Mouse (Mus musculus): Measurements from ENCODE around the gene Dnhd1. TPM values are rescaled to one million over a fixed set of nuclear protein-coding genes. Genes with fewer than 3 reads are reported as not detected.

Dnhd1 gene
- polyA plus RNA-seq (2015; fragmentation: Nextera tagmentation; extraction: Ambion mirVana), result 1.4 and 1.5 TPM in 2 replicates

DNA sequence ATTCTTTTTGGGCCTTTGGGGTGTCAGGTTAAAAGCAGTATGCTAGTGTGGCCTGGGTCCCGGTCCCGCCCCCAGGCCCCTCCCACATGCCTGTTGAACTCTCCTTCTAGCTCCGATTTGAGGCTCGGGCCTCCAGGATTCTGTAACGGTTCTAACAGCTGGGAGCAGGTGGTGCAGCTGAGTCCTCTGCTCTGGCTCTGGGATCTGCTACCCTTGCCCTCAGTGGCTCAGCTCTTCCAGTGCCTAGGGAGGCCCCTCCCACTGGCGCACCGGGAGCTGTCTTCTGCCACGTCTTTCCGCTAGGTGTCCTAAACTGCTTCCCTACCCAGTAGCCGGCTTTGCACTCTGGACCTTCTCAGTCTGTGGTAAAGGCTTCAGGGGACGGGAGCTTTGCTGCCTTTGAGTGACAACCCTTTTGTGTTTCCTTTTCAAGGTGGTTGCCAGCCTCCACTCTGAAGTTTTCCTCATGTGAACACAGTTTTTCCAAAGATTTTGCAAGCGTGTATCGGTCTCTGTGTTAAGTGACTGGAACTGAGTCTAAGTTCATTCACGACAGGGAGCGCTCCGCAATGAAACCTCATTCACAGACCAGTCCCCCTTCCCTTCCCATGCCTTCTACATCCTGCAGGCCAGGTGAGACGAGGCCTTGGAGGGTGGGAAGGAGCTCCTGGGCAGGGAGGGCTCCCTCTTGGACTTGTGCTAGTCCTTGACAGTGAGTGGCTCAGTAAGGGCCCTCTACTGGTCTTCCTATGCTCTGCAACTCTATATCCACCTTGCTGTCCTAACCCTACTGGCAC is at the start of gene Dnhd1:
TSS of gene Dnhd1 (plus strand) at position 189 of the 797 bp plus-strand sequence.
- H3K27me3 ChIP-seq (ENCODE audit: control insufficient read depth, insufficient read depth, low read length), result no peaks in the 10 kb centered on the region

DNA sequence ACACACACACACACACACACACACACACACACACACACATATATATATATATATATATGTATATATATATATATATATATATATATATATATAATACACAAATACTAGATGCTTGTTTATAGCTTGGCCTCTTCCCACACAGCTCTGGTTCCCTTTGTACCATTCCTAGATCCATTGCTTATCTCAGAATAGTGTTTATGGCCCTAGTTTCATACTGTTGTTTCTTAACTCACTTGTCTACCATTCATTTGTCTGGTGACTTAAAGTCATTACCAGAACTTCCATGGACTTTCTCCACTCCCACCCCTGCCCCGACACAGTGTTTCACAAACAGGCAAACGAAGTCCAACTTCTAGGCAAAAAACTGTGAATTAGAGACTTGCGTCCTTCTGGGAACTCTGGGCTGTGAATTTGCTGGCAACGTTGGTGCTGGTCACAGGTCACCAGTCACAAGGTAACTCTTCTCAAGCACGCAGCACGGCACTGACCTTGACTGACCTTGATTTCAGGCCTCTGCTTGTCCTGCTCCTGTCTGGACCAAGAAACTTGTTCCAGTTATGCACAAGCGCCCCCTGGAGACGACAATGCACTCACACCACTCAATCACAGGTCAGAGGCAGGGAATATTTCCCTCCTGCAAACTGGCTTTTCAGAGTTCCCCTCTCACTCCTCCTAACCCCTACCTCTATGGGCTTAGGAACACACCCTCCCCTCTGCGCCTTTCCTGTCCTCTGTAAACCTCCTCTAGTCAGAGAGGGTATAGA is 47.6 kb upstream of the Dnhd1 start:
- Histone ChIP-seq H3K4me1 (ENCODE audit: control insufficient read depth, insufficient read depth, low read length) (no peaks in the 10 kb centered on the region), H3K4me3 (replicated peaks; ENCODE audit: low read length) (no peak overlapping the region), H3K27ac (ENCODE audit: low read length) (no peak overlapping the region), H3K4me2 (ENCODE audit: low read depth, low read length) (no peak overlapping the region), H3K36me3 (ENCODE audit: control insufficient read depth, insufficient read depth, low read length) (no peaks in the 10 kb centered on the region), H3K9ac (ENCODE audit: low read length) (no peak overlapping the region), H3K9me3 (replicated peaks; ENCODE audit: control insufficient read depth, low read length) (peaks cover 5% of the 10 kb centered on the region), H3K27me3 (ENCODE audit: control insufficient read depth, insufficient read depth, low read length) (no peaks in the 10 kb centered on the region)
- ATAC-seq (ENCODE audit: insufficient read depth, low FRiP score), result peak; percentile 68
- WGBS, result 33% methylated on average over 9 of the region's 9 CpGs

More for the DNA sequence above, at the start of gene Dnhd1:
- H3K9me3 ChIP-seq (replicated peaks; ENCODE audit: control insufficient read depth, low read length), result no peaks in the 10 kb centered on the region
- WGBS, result 2% methylated on average over 17 of the region's 17 CpGs
- H3K9ac ChIP-seq (ENCODE audit: low read length), result peak within 1 kb of the TSS; percentile 64
- peak; percentile 93 for ATAC-seq (ENCODE audit: insufficient read depth, low FRiP score)
- H3K4me2 ChIP-seq (ENCODE audit: low read depth, low read length), result peak within 1 kb of the TSS; percentile 82
- H3K4me1 ChIP-seq (ENCODE audit: control insufficient read depth, insufficient read depth, low read length), result peaks cover 4% of the 10 kb centered on the region; the same call in 1 of the 2 replicates
- H3K36me3 ChIP-seq (ENCODE audit: control insufficient read depth, insufficient read depth, low read length), result no peaks in the 10 kb centered on the region
- peak within 1 kb of the TSS; percentile 38 for H3K4me3 ChIP-seq (replicated peaks; ENCODE audit: low read length)
- peak within 1 kb of the TSS; percentile 53; the same call in 1 of the 2 replicates for H3K27ac ChIP-seq (ENCODE audit: low read length)

DNA sequence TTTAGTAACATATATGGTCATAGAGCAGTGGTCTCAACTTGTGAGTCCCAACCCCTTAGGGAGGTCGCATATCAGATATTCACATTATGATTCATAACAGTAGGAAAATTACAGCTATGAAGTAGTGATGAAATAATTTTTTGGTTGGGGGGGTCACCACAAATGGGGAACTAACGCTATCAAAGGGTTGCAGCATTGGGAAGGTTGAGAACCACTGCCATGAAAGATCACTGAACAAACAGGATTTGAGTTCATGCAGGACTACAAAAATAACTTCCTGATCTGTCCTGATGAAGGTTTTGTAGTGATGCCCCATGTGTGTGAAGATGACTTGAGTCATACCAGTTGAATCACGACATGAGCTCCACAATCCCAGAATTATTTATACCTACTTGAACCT is 42.2 kb upstream of the Dnhd1 start:
- ATAC-seq (ENCODE audit: insufficient read depth, low FRiP score), result no peak

DNA sequence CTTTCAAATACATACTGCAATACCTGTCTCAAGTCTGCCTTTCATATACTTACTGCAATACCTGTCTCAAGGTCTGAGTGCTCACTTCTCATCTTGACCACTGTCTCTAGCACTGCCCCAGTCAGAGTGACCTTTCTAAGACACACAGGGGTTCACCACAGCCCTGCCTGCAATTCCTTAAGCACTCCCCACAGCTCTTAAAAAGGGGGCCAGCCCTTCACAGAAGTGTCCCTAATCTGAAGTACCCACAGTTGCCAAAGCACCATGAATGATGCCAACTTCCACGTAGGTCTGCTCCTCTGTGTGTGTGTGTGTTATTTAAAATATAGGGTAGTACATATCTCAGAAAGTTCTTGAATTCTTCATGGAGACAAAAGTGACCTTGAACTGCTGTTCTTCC is 38.9 kb upstream of the Dnhd1 start:
- H3K27me3 ChIP-seq (ENCODE audit: control insufficient read depth, insufficient read depth, low read length), result no peaks in the 10 kb centered on the region
- H3K4me3 ChIP-seq (replicated peaks; ENCODE audit: low read length), result no peak overlapping the region
- H3K4me2 ChIP-seq (ENCODE audit: low read depth, low read length), result no peak overlapping the region
- no peaks in the 10 kb centered on the region for H3K4me1 ChIP-seq (ENCODE audit: control insufficient read depth, insufficient read depth, low read length)
- H3K9me3 ChIP-seq (replicated peaks; ENCODE audit: control insufficient read depth, low read length), result no peaks in the 10 kb centered on the region
- no peak overlapping the region for H3K27ac ChIP-seq (ENCODE audit: low read length)
- ATAC-seq (ENCODE audit: insufficient read depth, low FRiP score), result no peak
- WGBS, result 91% methylated on average over 1 of the region's 1 CpGs
- peaks cover 17% of the 10 kb centered on the region; the same call in 1 of the 2 replicates for H3K36me3 ChIP-seq (ENCODE audit: control insufficient read depth, insufficient read depth, low read length)
- H3K9ac ChIP-seq (ENCODE audit: low read length), result no peak overlapping the region

More for the DNA sequence above, 42.2 kb upstream of the Dnhd1 start:
- H3K9ac ChIP-seq (ENCODE audit: low read length), result no peak overlapping the region
- no peaks in the 10 kb centered on the region for H3K27me3 ChIP-seq (ENCODE audit: control insufficient read depth, insufficient read depth, low read length)
- no peak overlapping the region for H3K27ac ChIP-seq (ENCODE audit: low read length)
- H3K9me3 ChIP-seq (replicated peaks; ENCODE audit: control insufficient read depth, low read length), result peaks cover 5% of the 10 kb centered on the region
- peaks cover 13% of the 10 kb centered on the region; the same call in 1 of the 2 replicates for H3K36me3 ChIP-seq (ENCODE audit: control insufficient read depth, insufficient read depth, low read length)
- no peaks in the 10 kb centered on the region for H3K4me1 ChIP-seq (ENCODE audit: control insufficient read depth, insufficient read depth, low read length)
- no peak overlapping the region for H3K4me2 ChIP-seq (ENCODE audit: low read depth, low read length)
- H3K4me3 ChIP-seq (replicated peaks; ENCODE audit: low read length), result no peak overlapping the region
- WGBS, result 79% methylated on average over 3 of the region's 3 CpGs

DNA sequence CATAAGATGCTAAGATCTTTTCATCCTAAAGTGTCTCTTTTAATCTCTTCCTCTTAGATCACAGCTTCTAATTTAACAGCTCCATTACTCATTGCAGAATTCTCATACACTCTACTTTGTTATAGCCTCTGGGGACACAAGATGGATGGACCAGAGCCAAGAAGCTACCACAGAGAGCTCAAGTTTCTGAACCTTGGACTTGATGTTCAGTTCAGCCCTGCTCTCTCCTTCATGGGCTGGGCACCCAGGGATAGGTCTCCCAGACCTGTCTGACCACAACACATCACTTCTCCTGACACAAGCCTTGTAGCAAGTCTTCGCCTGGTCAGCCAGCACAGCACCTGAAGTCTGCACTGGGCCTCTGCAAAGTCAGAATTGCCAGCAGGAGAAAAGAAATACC is 36.2 kb upstream of the Dnhd1 start:
- 100% methylated on average over 1 of the region's 1 CpGs for WGBS

DNA sequence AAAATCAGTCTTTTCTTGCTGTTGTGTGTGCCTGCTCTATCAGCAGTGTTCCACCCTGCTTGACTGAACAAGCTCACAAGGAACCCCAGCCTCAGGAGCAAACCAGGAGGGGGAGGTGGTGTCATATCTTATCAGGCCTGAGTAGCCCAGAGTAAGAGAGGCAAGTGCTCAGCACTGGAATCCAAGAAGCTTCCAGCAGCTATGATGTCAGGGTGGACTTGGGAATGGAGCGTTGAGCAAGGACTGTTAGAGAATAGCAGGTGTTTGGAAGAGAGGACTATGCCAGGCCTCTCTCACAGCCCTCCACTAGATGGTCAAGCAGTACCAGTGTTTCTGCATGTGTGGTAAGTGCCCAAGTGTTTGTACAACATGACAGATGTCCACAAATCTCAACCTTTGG is 34.9 kb upstream of the Dnhd1 start:
- Histone ChIP-seq H3K36me3 (ENCODE audit: control insufficient read depth, insufficient read depth, low read length) (peaks cover 23% of the 10 kb centered on the region), H3K4me1 (ENCODE audit: control insufficient read depth, insufficient read depth, low read length) (no peaks in the 10 kb centered on the region), H3K9ac (ENCODE audit: low read length) (no peak overlapping the region), H3K27ac (ENCODE audit: low read length) (no peak overlapping the region), H3K4me3 (replicated peaks; ENCODE audit: low read length) (no peak overlapping the region), H3K9me3 (replicated peaks; ENCODE audit: control insufficient read depth, low read length) (no peaks in the 10 kb centered on the region), H3K4me2 (ENCODE audit: low read depth, low read length) (no peak overlapping the region), H3K27me3 (ENCODE audit: control insufficient read depth, insufficient read depth, low read length) (no peaks in the 10 kb centered on the region)
- WGBS, result 57% methylated on average over 1 of the region's 1 CpGs
- no peak for ATAC-seq (ENCODE audit: insufficient read depth, low FRiP score)

More for the DNA sequence above, 36.2 kb upstream of the Dnhd1 start:
- no peak for ATAC-seq (ENCODE audit: insufficient read depth, low FRiP score)
- Histone ChIP-seq H3K9me3 (replicated peaks; ENCODE audit: control insufficient read depth, low read length) (no peaks in the 10 kb centered on the region), H3K27ac (ENCODE audit: low read length) (no peak overlapping the region), H3K9ac (ENCODE audit: low read length) (no peak overlapping the region), H3K36me3 (ENCODE audit: control insufficient read depth, insufficient read depth, low read length) (peaks cover 23% of the 10 kb centered on the region), H3K4me3 (replicated peaks; ENCODE audit: low read length) (no peak overlapping the region), H3K4me2 (ENCODE audit: low read depth, low read length) (no peak overlapping the region), H3K4me1 (ENCODE audit: control insufficient read depth, insufficient read depth, low read length) (no peaks in the 10 kb centered on the region), H3K27me3 (ENCODE audit: control insufficient read depth, insufficient read depth, low read length) (no peaks in the 10 kb centered on the region)

DNA sequence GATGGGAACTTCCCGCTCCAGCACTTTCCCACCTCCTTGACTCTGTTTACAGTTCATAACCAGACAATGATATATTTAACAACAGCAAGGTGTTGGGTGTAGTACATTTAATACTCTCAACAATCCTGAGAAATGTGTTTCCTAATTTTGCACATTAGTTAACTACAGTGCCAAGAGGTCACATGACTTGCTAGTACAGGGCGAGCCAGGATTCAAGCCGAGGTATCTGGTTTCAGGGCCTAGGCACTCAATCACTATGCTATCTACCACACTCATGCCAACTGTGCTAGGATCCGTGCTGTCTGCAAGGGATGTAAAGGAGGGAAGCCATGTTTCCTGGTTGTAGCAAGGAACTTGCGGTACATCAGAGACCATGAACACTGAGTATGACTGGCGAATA is 34.1 kb upstream of the Dnhd1 start:
- H3K4me2 ChIP-seq (ENCODE audit: low read depth, low read length), result no peak overlapping the region
- WGBS, result 74% methylated on average over 6 of the region's 6 CpGs
- ATAC-seq (ENCODE audit: insufficient read depth, low FRiP score), result no peak
- H3K36me3 ChIP-seq (ENCODE audit: control insufficient read depth, insufficient read depth, low read length), result peaks cover 17% of the 10 kb centered on the region
- no peak overlapping the region for H3K27ac ChIP-seq (ENCODE audit: low read length)
- no peak overlapping the region for H3K4me3 ChIP-seq (replicated peaks; ENCODE audit: low read length)
- no peaks in the 10 kb centered on the region for H3K9me3 ChIP-seq (replicated peaks; ENCODE audit: control insufficient read depth, low read length)
- no peaks in the 10 kb centered on the region for H3K4me1 ChIP-seq (ENCODE audit: control insufficient read depth, insufficient read depth, low read length)
- H3K27me3 ChIP-seq (ENCODE audit: control insufficient read depth, insufficient read depth, low read length), result no peaks in the 10 kb centered on the region
- no peak overlapping the region for H3K9ac ChIP-seq (ENCODE audit: low read length)

DNA sequence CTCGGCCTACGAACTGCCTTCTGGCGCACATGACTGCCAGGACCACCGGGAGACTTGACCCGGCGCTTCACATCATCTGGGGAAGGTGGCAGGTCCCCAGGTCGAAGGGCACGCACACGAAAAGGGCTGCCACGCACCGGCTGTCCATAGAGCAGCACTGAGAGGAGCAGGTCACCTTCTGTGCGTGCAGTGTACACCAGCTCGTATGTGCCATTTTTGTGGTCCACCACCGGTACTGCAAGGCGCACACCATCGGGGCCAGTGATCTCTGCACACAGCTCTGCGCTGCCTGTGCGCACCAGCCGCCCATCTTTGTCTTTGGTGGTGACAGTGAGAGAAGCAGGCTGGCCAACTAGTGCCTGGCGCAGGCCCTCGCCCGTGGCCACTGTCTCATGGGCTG is 32.8 kb upstream of the Dnhd1 start:
- WGBS, result 95% methylated on average over 22 of the region's 22 CpGs
- ATAC-seq (ENCODE audit: insufficient read depth, low FRiP score), result no peak
- H3K4me1 ChIP-seq (ENCODE audit: control insufficient read depth, insufficient read depth, low read length), result no peaks in the 10 kb centered on the region

DNA sequence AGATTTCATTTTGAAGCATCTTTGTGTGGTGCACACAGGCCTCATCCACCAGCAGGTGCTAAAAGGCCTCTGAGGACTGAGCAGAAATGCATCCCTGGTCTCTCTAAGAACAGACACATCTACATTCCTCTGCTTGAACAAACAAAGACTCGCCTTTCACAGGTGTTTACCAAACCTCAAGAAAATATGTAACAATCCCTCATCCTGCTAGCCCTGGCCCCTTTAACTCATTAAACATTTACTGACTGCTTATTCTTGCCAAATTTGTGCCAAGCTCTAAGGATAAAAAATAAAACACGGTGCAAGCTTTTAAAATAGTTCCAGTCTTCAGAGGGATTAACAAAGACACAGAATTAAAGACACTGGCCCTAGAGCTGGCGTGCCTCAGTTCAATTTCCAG is 30.9 kb upstream of the Dnhd1 start:
- no peak overlapping the region for H3K27ac ChIP-seq (ENCODE audit: low read length)
- WGBS, result 33% methylated on average over 3 of the region's 3 CpGs
- no peak overlapping the region for H3K4me3 ChIP-seq (replicated peaks; ENCODE audit: low read length)
- H3K27me3 ChIP-seq (ENCODE audit: control insufficient read depth, insufficient read depth, low read length), result no peaks in the 10 kb centered on the region
- H3K9ac ChIP-seq (ENCODE audit: low read length), result no peak overlapping the region
- no peaks in the 10 kb centered on the region for H3K9me3 ChIP-seq (replicated peaks; ENCODE audit: control insufficient read depth, low read length)
- H3K4me1 ChIP-seq (ENCODE audit: control insufficient read depth, insufficient read depth, low read length), result no peaks in the 10 kb centered on the region
- H3K36me3 ChIP-seq (ENCODE audit: control insufficient read depth, insufficient read depth, low read length), result peaks cover 9% of the 10 kb centered on the region
- H3K4me2 ChIP-seq (ENCODE audit: low read depth, low read length), result no peak overlapping the region
- no peak for ATAC-seq (ENCODE audit: insufficient read depth, low FRiP score)

More for the DNA sequence above, 32.8 kb upstream of the Dnhd1 start:
- Histone ChIP-seq H3K9ac (ENCODE audit: low read length) (no peak overlapping the region), H3K36me3 (ENCODE audit: control insufficient read depth, insufficient read depth, low read length) (peaks cover 9% of the 10 kb centered on the region), H3K27me3 (ENCODE audit: control insufficient read depth, insufficient read depth, low read length) (no peaks in the 10 kb centered on the region), H3K4me2 (ENCODE audit: low read depth, low read length) (no peak overlapping the region), H3K27ac (ENCODE audit: low read length) (no peak overlapping the region), H3K4me3 (replicated peaks; ENCODE audit: low read length) (no peak overlapping the region), H3K9me3 (replicated peaks; ENCODE audit: control insufficient read depth, low read length) (no peaks in the 10 kb centered on the region)

Measured in stomach, embryonic 16.5 days (tissue).